Mouse (Mus musculus): ENCODE measurements at regions not wholly inside any gene's neighbourhood (a gene's known extent, or its start where the extent isn't known, plus 50 kb on each side); places are given as distances from the start of the nearest gene placed in this dataset.

DNA sequence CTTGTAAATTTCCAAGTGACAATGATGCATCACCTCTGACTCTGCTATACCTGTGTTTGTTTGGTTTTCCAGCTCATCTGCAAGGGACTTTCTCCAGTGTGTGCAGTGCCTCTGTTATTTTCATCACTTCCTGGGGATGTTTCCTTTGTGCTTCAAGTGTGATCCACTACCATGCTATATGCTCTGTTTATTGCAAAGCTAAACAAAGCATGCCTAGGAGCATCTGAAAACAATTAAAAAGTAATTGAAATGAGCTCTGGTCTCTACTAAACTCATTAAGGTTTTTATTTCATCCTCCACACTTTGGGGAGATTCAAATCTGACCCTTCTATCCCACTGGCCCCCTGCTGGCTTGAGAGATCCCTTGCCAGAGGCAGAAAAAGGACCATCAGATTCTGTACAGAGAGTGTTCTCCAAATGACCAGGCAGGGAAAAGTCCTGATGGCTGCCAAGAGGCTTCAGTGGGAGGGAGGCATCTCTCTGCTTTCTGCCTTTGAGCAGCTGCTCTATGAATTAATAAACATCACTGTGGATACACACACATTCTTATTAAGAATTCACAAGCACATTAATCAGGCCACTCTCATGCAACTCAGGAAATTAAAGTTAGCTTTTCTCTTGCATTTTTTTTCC lies 57.0 kb downstream of the Amd2 start:
- DNase-seq (ENCODE audit: low spot score) = no peak

- DNase-seq (ENCODE audit: low spot score) = no peak
These were observed 61.8 kb downstream of the Amd2 start for GRCm38 (mm10) chr10:35649930-35650329.

GRCm38 (mm10) chr10:35620853-35621252 lies 90.8 kb downstream of the Amd2 start:
- DNase-seq (ENCODE audit: low spot score) = no peak

- DNase-seq (ENCODE audit: low spot score) = peak; percentile 2
These were observed 125.4 kb downstream of the Amd2 start for GRCm38 (mm10) chr10:35586251-35586650.
